Mouse (Mus musculus) cerebellum, adult 2 months (tissue): ENCODE measurements at regions not wholly inside any gene's neighbourhood (a gene's known extent, or its start where the extent isn't known, plus 50 kb on each side); places are given as distances from the start of the nearest gene placed in this dataset.

Experiments used
- CTCF ChIP-seq: fragments of 200-500 bp; IDR thresholded peaks from 2 replicates; pipeline ENCODE4 v1.5.1; 2011; ENCODE audit warnings: low read depth, mild to moderate bottlenecking, control low read depth, low read length, moderate library complexity, borderline replicate concordance; ENCODE audit not compliant: insufficient read depth
- POLR2A ChIP-seq: fragments of 200-500 bp; IDR thresholded peaks from 2 replicates; pipeline ENCODE4 v1.6.1; 2011; ENCODE audit warnings: low read length, control low read depth, borderline replicate concordance; ENCODE audit not compliant: insufficient read depth

- TF ChIP-seq CTCF (no peak), POLR2A (no peak)
Measured at GRCm38 (mm10) chr14:46149073-46149661, 230.0 kb upstream of the Gm15217 start.
